Mouse (Mus musculus) thymus, adult 2 months (tissue): ENCODE results near the gene Tbc1d30.

Experiments used
- CTCF ChIP-seq: fragments of 200-500 bp; IDR thresholded peaks from 2 replicates; pipeline ENCODE4 v1.5.1; 2012; ENCODE audit warnings: mild to moderate bottlenecking, control low read depth, low read length, moderate library complexity, borderline replicate concordance; ENCODE audit not compliant: control insufficient read depth, poor library complexity, insufficient read depth; ENCODE audit errors: extremely low read depth
- POLR2A ChIP-seq: fragments of 200-500 bp; IDR thresholded peaks from 2 replicates; pipeline ENCODE4 v1.6.1; 2012; ENCODE audit warnings: mild to moderate bottlenecking, low read length, control low read depth, moderate library complexity; ENCODE audit not compliant: control insufficient read depth, poor library complexity, insufficient read depth; ENCODE audit errors: extremely low read depth

DNA sequence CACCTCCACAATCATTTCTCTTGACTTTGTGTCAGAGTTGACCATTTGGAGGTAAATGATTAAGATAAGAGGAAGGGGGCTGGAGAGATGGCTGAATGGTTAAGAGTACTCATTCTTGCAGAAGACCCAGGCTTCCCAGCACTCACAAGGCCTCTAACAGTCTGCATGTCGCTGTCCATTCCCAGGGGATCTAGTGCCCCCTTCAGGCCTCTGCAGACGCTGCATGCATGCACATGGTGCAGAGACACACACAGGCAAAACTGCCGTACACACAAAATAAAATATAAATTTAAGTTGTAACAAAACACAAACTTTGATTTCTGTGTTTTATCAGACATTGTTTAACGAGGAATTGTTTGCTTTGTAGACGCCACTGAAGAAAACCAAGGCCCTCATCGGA is 19.7 kb upstream of the Tbc1d30 start:
- TF ChIP-seq CTCF (no peak), POLR2A (no peak)
